Mouse (Mus musculus) kidney, embryonic 14.5 days (tissue): ENCODE measurements around the gene Ints14. TPM values are rescaled to one million over a fixed set of nuclear protein-coding genes. Genes with fewer than 3 reads are reported as not detected.
"Not testable (repeated sequence)": the region's sequence is repeated elsewhere in the genome, so short reads cannot be mapped to it uniquely, and the experiment has no call there.

Experiments
- ATAC-seq: fragments of 200-750 bp; cut with Nextera tagmentation; 2 replicates; pipeline ENCODE4 v1.8.0; 2017; ENCODE audit warnings: moderate number of reproducible peaks, mild to moderate bottlenecking, moderate TSS enrichment, moderate library complexity; ENCODE audit not compliant: low FRiP score, low TSS enrichment
- H3K27ac ChIP-seq: fragments of 300-500 bp; sonication (generic); 2 replicates; pipeline ENCODE4 v1.5.1; 2014; ENCODE audit warnings: low read depth, mild to moderate bottlenecking, low read length, moderate library complexity, mixed read lengths
- H3K27me3 ChIP-seq: fragments of 300-500 bp; sonication (generic); 2 replicates; pipeline ENCODE4 v1.6.1; 2014; ENCODE audit warnings: mild to moderate bottlenecking, low read length; ENCODE audit not compliant: control insufficient read depth, insufficient read depth
- H3K36me3 ChIP-seq: fragments of 300-500 bp; sonication (generic); 2 replicates; pipeline ENCODE4 v1.6.1; 2014; ENCODE audit warnings: low read length, mixed read lengths; ENCODE audit not compliant: control insufficient read depth, insufficient read depth
- H3K4me1 ChIP-seq: fragments of 300-500 bp; sonication (generic); 2 replicates; pipeline ENCODE4 v1.6.1; 2014; ENCODE audit warnings: low read length, mixed read lengths; ENCODE audit not compliant: control insufficient read depth, insufficient read depth
- H3K4me2 ChIP-seq: fragments of 300-500 bp; sonication (generic); replicated peaks from 2 replicates; pipeline ENCODE4 v1.6.1; 2014; ENCODE audit warnings: low read depth, mild to moderate bottlenecking, low read length
- H3K4me3 ChIP-seq: fragments of 300-500 bp; sonication (generic); 2 replicates; pipeline ENCODE4 v1.5.1; 2014; ENCODE audit warnings: mild to moderate bottlenecking, low read length
- H3K9ac ChIP-seq: fragments of 300-500 bp; sonication (generic); 2 replicates; pipeline ENCODE4 v1.6.1; 2014; ENCODE audit warnings: low read depth, mild to moderate bottlenecking, low read length, moderate library complexity
- H3K9me3 ChIP-seq: fragments of 300-500 bp; sonication (generic); 2 replicates; pipeline ENCODE4 v1.6.1; 2016; ENCODE audit warnings: low read length; ENCODE audit not compliant: control insufficient read depth
- WGBS: fragments of 180-500 bp; shearing (Covaris S2); extraction: QIAGEN DNeasy Blood & Tissue Kit; methylation state at CpG from one replicate; pipeline ENCODE4 v1.1.7; 2014; 5-methylcytosine and 5-hydroxymethylcytosine counted together
- polyA plus RNA-seq: library from polyadenylated mRNA; unstranded; fragments of >200 nt; fragmentation: Nextera tagmentation; extraction: Ambion mirVana; gene quantifications from 2 replicates; pipeline ENCODE4 v1.2.1, GENCODE M21; 2014

The Ints14 gene
- polyA plus RNA-seq, 1 experiment from 2014 or later = 71.6 TPM

DNA sequence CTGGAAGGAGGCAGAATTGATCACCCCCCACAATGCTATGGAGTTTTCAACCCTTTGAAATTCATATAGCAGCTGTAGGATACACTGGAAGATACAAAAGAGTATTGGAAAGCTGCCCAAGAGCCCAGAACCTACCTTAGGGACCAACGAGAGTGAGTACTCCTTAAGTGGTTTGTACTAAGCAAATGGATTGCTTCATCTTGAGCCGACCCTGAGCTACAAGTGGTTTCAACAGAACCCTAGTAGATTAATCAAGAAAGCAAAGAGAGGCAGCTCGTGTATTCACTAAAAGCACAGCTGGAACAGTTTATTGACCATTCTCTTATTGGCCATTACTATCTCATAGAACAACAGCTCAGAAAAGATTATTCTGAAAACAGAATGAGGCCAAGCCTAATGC, 58.4 kb downstream of the Ints14 start:
- Histone ChIP-seq H3K27ac (no peak overlapping the region), H3K9me3 (no peaks in the 10 kb centered on the region), H3K36me3 (no peaks in the 10 kb centered on the region), H3K27me3 (no peaks in the 10 kb centered on the region), H3K4me2 (no peak overlapping the region), H3K9ac (no peak overlapping the region), H3K4me3 (no peak overlapping the region), H3K4me1 (peaks cover 17% of the 10 kb centered on the region)
- WGBS = 62% methylated on average over 3 of the region's 3 CpGs
- no peak for ATAC-seq

DNA sequence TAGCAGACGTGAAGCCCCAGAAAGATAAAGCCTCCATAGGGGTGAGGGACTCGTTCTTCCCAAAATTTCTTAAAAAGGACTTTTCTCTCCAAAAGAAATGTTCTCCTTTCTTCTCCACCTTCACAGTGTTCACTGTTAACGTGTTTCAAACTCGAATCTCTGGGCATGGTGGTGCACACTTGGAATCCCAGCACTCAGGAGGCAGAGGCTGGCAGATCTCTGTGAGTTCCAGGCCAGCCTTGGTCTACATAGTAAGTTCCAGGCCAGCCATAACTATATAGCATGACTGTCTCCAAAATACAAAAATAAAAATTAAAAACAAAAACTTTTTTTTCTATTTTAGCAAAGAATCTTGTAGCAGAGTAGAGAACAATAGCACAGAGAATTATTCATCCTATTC, 59.4 kb downstream of the Ints14 start:
- Histone ChIP-seq H3K4me2 (peak overlapping the region; percentile 81; the same call in 1 of the 2 replicates), H3K4me1 (peaks cover 17% of the 10 kb centered on the region), H3K4me3 (peak overlapping the region; percentile 97), H3K27me3 (no peaks in the 10 kb centered on the region), H3K9ac (no peak overlapping the region), H3K36me3 (no peaks in the 10 kb centered on the region), H3K9me3 (no peaks in the 10 kb centered on the region), H3K27ac (no peak overlapping the region)
- no peak for ATAC-seq
- WGBS = 70% methylated on average over 4 of the region's 4 CpGs

DNA sequence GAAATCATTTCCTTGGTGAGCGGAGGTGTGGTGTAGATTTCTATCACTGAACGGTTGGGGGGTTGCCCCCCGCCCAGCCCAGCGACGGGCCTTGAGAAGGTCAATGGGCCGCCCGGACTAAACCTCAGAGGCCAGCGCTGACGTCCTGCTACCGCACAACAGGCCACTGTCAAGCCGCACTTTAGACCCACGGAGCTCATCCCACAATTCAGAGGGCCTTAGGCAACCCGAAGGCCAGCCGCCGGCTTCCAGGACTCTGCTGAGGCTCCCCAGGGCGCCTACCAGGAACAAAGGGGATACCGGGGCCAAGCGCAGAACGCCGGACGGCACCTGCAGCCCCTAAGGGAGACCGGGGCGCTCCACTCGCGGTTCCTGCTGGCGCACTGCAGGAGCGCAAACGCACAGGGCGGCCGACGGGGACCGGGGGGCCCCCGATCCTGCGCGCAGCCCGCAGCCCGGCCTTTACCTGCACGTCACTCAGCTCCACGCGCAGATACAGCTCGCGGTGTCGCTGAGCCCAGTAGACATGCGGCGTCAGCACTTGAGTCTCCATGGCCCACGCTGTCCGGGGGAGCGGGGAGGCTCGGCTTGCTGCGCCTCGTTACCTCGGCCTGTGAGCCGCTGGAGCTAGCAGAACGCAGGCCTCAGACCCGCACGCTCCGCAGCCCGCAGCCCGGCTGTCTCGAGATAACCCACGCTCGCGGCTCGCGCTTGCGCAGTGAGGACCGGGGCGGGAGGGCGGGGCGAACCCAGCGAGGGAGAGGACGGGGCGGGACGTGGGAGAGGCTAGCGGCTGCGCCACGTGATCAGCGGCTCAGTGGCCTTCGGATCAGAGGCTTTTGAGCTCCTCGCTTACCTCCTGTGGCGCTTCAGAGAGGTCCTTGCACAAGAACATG, 60.5 kb downstream of the Ints14 start, which contains the start of gene Hacd3:
Gene Hacd3, minus strand, starts transcription at position 703 of the 896 bp plus-strand sequence.
- peak within 1 kb of the TSS; percentile 71 for H3K27ac ChIP-seq
- peaks cover 12% of the 10 kb centered on the region for H3K4me1 ChIP-seq
- no peaks in the 10 kb centered on the region for H3K36me3 ChIP-seq
- H3K27me3 ChIP-seq = no peaks in the 10 kb centered on the region
- H3K9ac ChIP-seq = peak within 1 kb of the TSS; percentile 93
- H3K4me3 ChIP-seq = peak within 1 kb of the TSS; percentile 97
- 1% methylated on average over 81 of the region's 81 CpGs for WGBS
- no peaks in the 10 kb centered on the region for H3K9me3 ChIP-seq
- peak; percentile 92 for ATAC-seq
- peak within 1 kb of the TSS; percentile 81 for H3K4me2 ChIP-seq

DNA sequence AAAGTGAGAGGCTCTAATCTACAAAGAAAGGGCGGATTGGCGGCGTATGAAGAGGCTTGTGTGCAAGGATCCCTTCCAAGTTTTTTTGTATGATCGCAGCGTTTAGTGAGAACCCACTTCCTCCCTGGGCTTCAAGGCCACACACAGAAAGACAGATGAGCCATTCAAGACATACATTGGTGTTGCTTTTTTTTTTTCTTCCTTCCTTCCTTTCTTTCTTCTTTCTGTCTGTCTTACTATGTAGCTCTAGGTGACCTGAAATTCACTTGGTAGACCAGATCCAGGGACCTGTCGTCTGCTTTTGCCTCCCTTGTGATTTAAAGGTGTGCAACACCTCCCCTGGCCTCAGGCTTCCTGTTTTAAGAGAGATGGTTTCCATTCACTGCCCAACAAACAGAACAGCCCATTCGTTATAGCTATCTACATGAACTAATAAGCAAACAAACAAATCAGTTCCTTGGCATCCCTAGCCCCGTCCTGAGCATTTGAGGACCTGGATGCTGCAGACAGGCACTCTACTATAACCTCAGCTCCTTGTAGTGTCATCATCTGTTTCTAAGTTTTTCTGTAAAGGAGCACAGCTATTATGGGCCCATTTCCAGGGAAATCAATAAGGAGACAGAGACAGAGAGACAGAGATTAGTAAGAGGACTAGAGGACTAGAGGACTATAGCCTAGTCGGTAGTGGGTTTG, 61.3 kb downstream of the Ints14 start:
- Histone ChIP-seq H3K4me3 (peak overlapping the region; percentile 97), H3K4me1 (peaks cover 11% of the 10 kb centered on the region), H3K4me2 (peak overlapping the region; percentile 81), H3K27me3 (no peaks in the 10 kb centered on the region), H3K9me3 (no peaks in the 10 kb centered on the region), H3K9ac (peak overlapping the region; percentile 93; the same call in 1 of the 2 replicates), H3K36me3 (no peaks in the 10 kb centered on the region), H3K27ac (peak overlapping the region; percentile 71)
- peak; percentile 3; the same call in 1 of the 2 replicates for ATAC-seq
- 16% methylated on average over 9 of the region's 9 CpGs for WGBS

DNA sequence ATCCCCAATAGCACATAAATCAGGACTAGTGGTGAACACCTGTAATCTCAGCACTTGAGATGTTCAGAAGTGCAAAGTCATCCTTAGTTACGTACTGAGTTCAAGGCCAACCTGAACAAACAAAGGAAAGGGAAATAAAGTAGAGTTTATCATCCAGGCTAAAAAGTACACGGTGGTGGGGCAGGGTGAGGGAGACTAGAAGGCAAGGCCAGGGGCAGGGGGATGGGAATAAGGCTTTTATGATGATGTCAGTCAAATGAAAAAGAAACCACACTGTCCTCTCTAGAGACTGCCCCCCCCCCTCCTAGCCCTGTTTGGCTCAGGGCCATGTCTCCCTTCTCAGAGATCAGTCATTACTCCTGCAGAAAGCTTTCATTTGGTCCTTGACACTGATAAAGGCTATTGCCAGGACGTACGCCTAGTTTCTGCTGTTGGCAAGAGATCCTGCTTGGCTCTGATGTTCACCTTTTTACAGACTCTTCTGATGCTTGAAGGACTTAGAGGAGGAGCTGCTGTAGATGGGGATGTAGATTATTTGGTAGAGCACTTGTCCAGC, 62.0 kb downstream of the Ints14 start:
- ATAC-seq = no peak
- H3K27ac ChIP-seq = no peak overlapping the region
- peaks cover 11% of the 10 kb centered on the region for H3K4me1 ChIP-seq
- WGBS = 61% methylated on average over 4 of the region's 4 CpGs
- H3K4me2 ChIP-seq = no peak overlapping the region
- H3K9ac ChIP-seq = no peak overlapping the region
- H3K27me3 ChIP-seq = no peaks in the 10 kb centered on the region
- no peak overlapping the region for H3K4me3 ChIP-seq
- no peaks in the 10 kb centered on the region for H3K9me3 ChIP-seq
- no peaks in the 10 kb centered on the region for H3K36me3 ChIP-seq

DNA sequence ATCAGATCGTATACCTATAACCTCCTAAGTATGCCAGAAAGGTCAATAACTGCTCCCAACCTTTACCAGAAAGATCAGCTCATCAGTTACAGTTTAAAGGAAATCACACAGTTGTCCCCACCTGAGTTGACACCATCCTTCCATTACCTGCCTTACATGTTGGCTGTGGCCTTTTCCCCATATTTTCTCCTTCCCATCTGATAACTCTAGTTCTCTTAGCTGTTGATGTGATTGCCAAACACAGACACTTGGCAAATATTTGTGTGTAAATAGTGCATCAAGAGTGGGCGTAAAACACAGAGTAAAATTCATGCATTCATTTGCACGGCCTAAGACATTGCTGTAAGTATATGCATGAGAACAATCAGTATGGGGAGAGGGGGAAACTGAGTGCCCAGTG, 62.7 kb downstream of the Ints14 start:
- Histone ChIP-seq H3K36me3 (no peaks in the 10 kb centered on the region), H3K4me2 (no peak overlapping the region), H3K27ac (no peak overlapping the region), H3K4me1 (peaks cover 11% of the 10 kb centered on the region), H3K9ac (no peak overlapping the region), H3K27me3 (no peaks in the 10 kb centered on the region), H3K9me3 (no peaks in the 10 kb centered on the region), H3K4me3 (no peak overlapping the region)
- no peak for ATAC-seq
- WGBS = 91% methylated on average over 3 of the region's 3 CpGs

DNA sequence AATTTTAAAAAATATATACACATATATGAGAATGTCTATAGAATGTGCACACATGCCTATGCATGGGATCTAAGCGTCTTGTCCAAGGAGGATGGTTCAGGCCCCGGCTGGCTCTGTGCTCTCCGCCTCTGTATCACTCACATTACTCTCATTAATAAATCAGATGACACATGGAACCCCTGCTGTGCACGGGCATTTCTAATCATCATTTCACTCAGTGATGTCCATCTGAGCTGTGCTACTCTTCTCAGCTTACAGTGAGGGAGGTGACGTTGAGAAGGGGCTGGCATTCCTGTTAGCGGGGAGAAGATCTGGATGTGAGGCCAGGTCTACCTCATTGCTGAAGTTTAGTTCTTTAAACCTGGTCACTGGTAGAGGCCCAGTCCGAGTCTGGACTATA, 66.5 kb downstream of the Ints14 start:
- no peak overlapping the region for H3K9ac ChIP-seq
- no peak overlapping the region for H3K4me2 ChIP-seq
- no peak overlapping the region for H3K27ac ChIP-seq
- no peaks in the 10 kb centered on the region for H3K27me3 ChIP-seq
- peaks cover 1% of the 10 kb centered on the region for H3K4me1 ChIP-seq
- H3K36me3 ChIP-seq = no peaks in the 10 kb centered on the region
- no peak overlapping the region for H3K4me3 ChIP-seq
- 72% methylated on average over 7 of the region's 7 CpGs for WGBS
- ATAC-seq = no peak
- no peaks in the 10 kb centered on the region for H3K9me3 ChIP-seq

DNA sequence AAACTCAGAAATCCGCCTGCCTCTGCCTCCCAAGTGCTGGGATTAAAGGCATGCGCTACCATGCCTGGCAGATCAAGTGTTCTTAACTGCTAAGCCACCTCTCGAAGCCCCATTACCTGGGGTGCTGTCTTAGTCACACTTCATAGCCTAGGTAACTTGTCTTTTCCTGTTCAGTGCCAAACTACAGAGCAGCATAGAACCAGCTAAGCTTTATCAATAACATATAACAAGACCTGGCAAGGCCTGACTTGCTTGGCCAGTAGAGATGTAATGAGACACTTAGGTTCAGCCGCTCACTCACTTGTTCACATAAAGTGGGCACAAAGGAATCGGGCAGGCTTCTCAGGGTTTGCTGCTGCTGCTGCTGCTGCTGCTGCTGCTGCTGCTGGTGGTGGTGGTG, 67.6 kb downstream of the Ints14 start:
- Histone ChIP-seq H3K9ac (no peak overlapping the region), H3K9me3 (no peaks in the 10 kb centered on the region), H3K4me2 (no peak overlapping the region), H3K36me3 (no peaks in the 10 kb centered on the region), H3K4me3 (no peak overlapping the region), H3K27me3 (no peaks in the 10 kb centered on the region), H3K4me1 (peaks cover 4% of the 10 kb centered on the region), H3K27ac (no peak overlapping the region)
- 85% methylated on average over 5 of the region's 5 CpGs for WGBS
- ATAC-seq = no peak

DNA sequence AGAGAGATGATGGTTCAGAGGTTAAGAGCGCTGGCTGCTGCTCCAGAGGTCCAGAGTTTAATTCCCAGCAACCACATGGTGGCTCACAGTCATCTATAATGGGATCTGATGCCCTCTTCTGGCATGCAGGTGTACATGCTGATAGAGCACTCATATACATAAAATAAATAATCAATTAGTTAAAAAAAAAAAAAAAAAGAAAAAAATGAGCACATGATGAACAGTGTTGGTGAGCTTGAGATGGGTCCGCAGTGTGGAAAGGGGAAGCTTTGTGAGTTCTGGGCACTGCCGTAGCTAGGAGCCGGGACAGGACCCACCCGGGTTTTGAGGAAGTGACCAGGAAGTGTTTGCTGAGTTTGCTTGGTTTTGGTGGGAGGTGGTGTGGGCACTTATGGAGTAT, 70.7 kb downstream of the Ints14 start:
- H3K27me3 ChIP-seq, ATAC-seq, H3K36me3 ChIP-seq, H3K4me2 ChIP-seq, H3K9ac ChIP-seq, H3K4me3 ChIP-seq, H3K9me3 ChIP-seq, H3K27ac ChIP-seq, H3K4me1 ChIP-seq: not testable (repeated sequence)
- 73% methylated on average over 5 of the region's 5 CpGs for WGBS
